Mouse (Mus musculus): ENCODE measurements around the gene Zbtb2. TPM values are rescaled to one million over a fixed set of nuclear protein-coding genes. Genes with fewer than 3 reads are reported as not detected.

Gene Zbtb2
- polyA plus RNA-seq, 1 experiment from 2014 or later: 21.8 TPM

GRCm38 (mm10) chr10:4425245-4425644 is 37.3 kb upstream of the Zbtb2 start:
- no peak overlapping the region for H3K4me2 ChIP-seq (ENCODE audit: low read depth, low read length, severe bottlenecking)
- no peaks in the 10 kb centered on the region for H3K4me1 ChIP-seq (replicated peaks; ENCODE audit: control insufficient read depth, insufficient read depth, low read length)
- no peaks in the 10 kb centered on the region for H3K27me3 ChIP-seq (ENCODE audit: control insufficient read depth, insufficient read depth, low read length)
- H3K9me3 ChIP-seq (ENCODE audit: control insufficient read depth, low read length): no peaks in the 10 kb centered on the region
- no peak overlapping the region for H3K4me3 ChIP-seq (ENCODE audit: low read depth, low read length)
- H3K36me3 ChIP-seq (ENCODE audit: control insufficient read depth, insufficient read depth, low read length): no peaks in the 10 kb centered on the region; the same call in 1 of the 2 replicates
- WGBS: 86% methylated on average over 8 of the region's 8 CpGs
- no peak for DNase-seq (ENCODE audit: low spot score)
- ATAC-seq (replicated peaks; ENCODE audit: low FRiP score): no peak
- H3K27ac ChIP-seq (ENCODE audit: low read depth, low read length): no peak overlapping the region
- no peak overlapping the region for H3K9ac ChIP-seq (ENCODE audit: low read length)

GRCm38 (mm10) chr10:4407191-4407590 is 19.3 kb upstream of the Zbtb2 start:
- no peaks in the 10 kb centered on the region for H3K27me3 ChIP-seq (ENCODE audit: control insufficient read depth, insufficient read depth, low read length)
- no peak overlapping the region for H3K4me3 ChIP-seq (ENCODE audit: low read depth, low read length)
- peaks cover 3% of the 10 kb centered on the region; the same call in 1 of the 2 replicates for H3K36me3 ChIP-seq (ENCODE audit: control insufficient read depth, insufficient read depth, low read length)
- no peak overlapping the region for H3K27ac ChIP-seq (ENCODE audit: low read depth, low read length)
- H3K9ac ChIP-seq (ENCODE audit: low read length): no peak overlapping the region
- WGBS: 90% methylated on average over 1 of the region's 1 CpGs
- no peaks in the 10 kb centered on the region for H3K4me1 ChIP-seq (replicated peaks; ENCODE audit: control insufficient read depth, insufficient read depth, low read length)
- DNase-seq (ENCODE audit: low spot score): no peak
- no peak overlapping the region for H3K4me2 ChIP-seq (ENCODE audit: low read depth, low read length, severe bottlenecking)
- ATAC-seq (replicated peaks; ENCODE audit: low FRiP score): no peak
- no peaks in the 10 kb centered on the region for H3K9me3 ChIP-seq (ENCODE audit: control insufficient read depth, low read length)

GRCm38 (mm10) chr10:4405511-4405910 is 17.6 kb upstream of the Zbtb2 start:
- H3K9me3 ChIP-seq (ENCODE audit: control insufficient read depth, low read length): no peaks in the 10 kb centered on the region
- no peaks in the 10 kb centered on the region for H3K27me3 ChIP-seq (ENCODE audit: control insufficient read depth, insufficient read depth, low read length)
- H3K36me3 ChIP-seq (ENCODE audit: control insufficient read depth, insufficient read depth, low read length): peaks cover 3% of the 10 kb centered on the region; the same call in 1 of the 2 replicates
- WGBS: 92% methylated on average over 5 of the region's 5 CpGs
- H3K4me2 ChIP-seq (ENCODE audit: low read depth, low read length, severe bottlenecking): no peak overlapping the region
- no peaks in the 10 kb centered on the region for H3K4me1 ChIP-seq (replicated peaks; ENCODE audit: control insufficient read depth, insufficient read depth, low read length)
- H3K4me3 ChIP-seq (ENCODE audit: low read depth, low read length): no peak overlapping the region
- DNase-seq (ENCODE audit: low spot score) (no peak), ATAC-seq (replicated peaks; ENCODE audit: low FRiP score) (no peak)
- no peak overlapping the region for H3K9ac ChIP-seq (ENCODE audit: low read length)
- H3K27ac ChIP-seq (ENCODE audit: low read depth, low read length): no peak overlapping the region

GRCm38 (mm10) chr10:4404895-4405491 is 17.1 kb upstream of the Zbtb2 start:
- Histone ChIP-seq H3K4me3 (ENCODE audit: low read depth, low read length) (no peak overlapping the region), H3K4me2 (ENCODE audit: low read depth, low read length, severe bottlenecking) (no peak overlapping the region), H3K36me3 (ENCODE audit: control insufficient read depth, insufficient read depth, low read length) (peaks cover 3% of the 10 kb centered on the region; the same call in 1 of the 2 replicates), H3K9ac (ENCODE audit: low read length) (no peak overlapping the region), H3K4me1 (replicated peaks; ENCODE audit: control insufficient read depth, insufficient read depth, low read length) (no peaks in the 10 kb centered on the region), H3K9me3 (ENCODE audit: control insufficient read depth, low read length) (no peaks in the 10 kb centered on the region), H3K27ac (ENCODE audit: low read depth, low read length) (no peak overlapping the region), H3K27me3 (ENCODE audit: control insufficient read depth, insufficient read depth, low read length) (no peaks in the 10 kb centered on the region)
- ATAC-seq (replicated peaks; ENCODE audit: low FRiP score) (peak; percentile 75), DNase-seq (ENCODE audit: low spot score) (no peak)
- WGBS: 67% methylated on average over 5 of the region's 5 CpGs

GRCm38 (mm10) chr10:4398058-4398457 is 10.2 kb upstream of the Zbtb2 start:
- no peaks in the 10 kb centered on the region for H3K27me3 ChIP-seq (ENCODE audit: control insufficient read depth, insufficient read depth, low read length)
- no peak overlapping the region for H3K27ac ChIP-seq (ENCODE audit: low read depth, low read length)
- no peaks in the 10 kb centered on the region for H3K4me1 ChIP-seq (replicated peaks; ENCODE audit: control insufficient read depth, insufficient read depth, low read length)
- H3K9me3 ChIP-seq (ENCODE audit: control insufficient read depth, low read length): no peaks in the 10 kb centered on the region
- no peak overlapping the region for H3K4me3 ChIP-seq (ENCODE audit: low read depth, low read length)
- H3K4me2 ChIP-seq (ENCODE audit: low read depth, low read length, severe bottlenecking): no peak overlapping the region
- no peak overlapping the region for H3K9ac ChIP-seq (ENCODE audit: low read length)
- DNase-seq (ENCODE audit: low spot score) (no peak), ATAC-seq (replicated peaks; ENCODE audit: low FRiP score) (no peak)
- H3K36me3 ChIP-seq (ENCODE audit: control insufficient read depth, insufficient read depth, low read length): no peaks in the 10 kb centered on the region
- 91% methylated on average over 5 of the region's 5 CpGs for WGBS

GRCm38 (mm10) chr10:4395321-4395720 is 7.4 kb upstream of the Zbtb2 start:
- Histone ChIP-seq H3K27ac (ENCODE audit: low read depth, low read length) (no peak overlapping the region), H3K4me2 (ENCODE audit: low read depth, low read length, severe bottlenecking) (no peak overlapping the region), H3K9me3 (ENCODE audit: control insufficient read depth, low read length) (no peaks in the 10 kb centered on the region), H3K4me3 (ENCODE audit: low read depth, low read length) (no peak overlapping the region), H3K4me1 (replicated peaks; ENCODE audit: control insufficient read depth, insufficient read depth, low read length) (no peaks in the 10 kb centered on the region), H3K9ac (ENCODE audit: low read length) (no peak overlapping the region), H3K27me3 (ENCODE audit: control insufficient read depth, insufficient read depth, low read length) (no peaks in the 10 kb centered on the region), H3K36me3 (ENCODE audit: control insufficient read depth, insufficient read depth, low read length) (no peaks in the 10 kb centered on the region)
- DNase-seq (ENCODE audit: low spot score) (no peak), ATAC-seq (replicated peaks; ENCODE audit: low FRiP score) (no peak)
- 93% methylated on average over 3 of the region's 3 CpGs for WGBS

GRCm38 (mm10) chr10:4391851-4392250 is 3.9 kb upstream of the Zbtb2 start:
- Histone ChIP-seq H3K36me3 (ENCODE audit: control insufficient read depth, insufficient read depth, low read length) (no peaks in the 10 kb centered on the region), H3K4me2 (ENCODE audit: low read depth, low read length, severe bottlenecking) (no peak overlapping the region), H3K4me1 (replicated peaks; ENCODE audit: control insufficient read depth, insufficient read depth, low read length) (peaks cover 13% of the 10 kb centered on the region), H3K9ac (ENCODE audit: low read length) (no peak overlapping the region), H3K4me3 (ENCODE audit: low read depth, low read length) (no peak overlapping the region), H3K9me3 (ENCODE audit: control insufficient read depth, low read length) (no peaks in the 10 kb centered on the region), H3K27me3 (ENCODE audit: control insufficient read depth, insufficient read depth, low read length) (no peaks in the 10 kb centered on the region), H3K27ac (ENCODE audit: low read depth, low read length) (no peak overlapping the region)
- ATAC-seq (replicated peaks; ENCODE audit: low FRiP score) (no peak), DNase-seq (ENCODE audit: low spot score) (no peak)
- 74% methylated on average over 6 of the region's 6 CpGs for WGBS

GRCm38 (mm10) chr10:4391076-4391475 is 3.2 kb upstream of the Zbtb2 start:
- no peak overlapping the region for H3K4me2 ChIP-seq (ENCODE audit: low read depth, low read length, severe bottlenecking)
- no peak overlapping the region for H3K9ac ChIP-seq (ENCODE audit: low read length)

GRCm38 (mm10) chr10:4390550-4390949 is 2.6 kb upstream of the Zbtb2 start:
- no peak for ATAC-seq (replicated peaks; ENCODE audit: low FRiP score)
- DNase-seq (ENCODE audit: low spot score): no peak
- H3K4me2 ChIP-seq (ENCODE audit: low read depth, low read length, severe bottlenecking): no peak overlapping the region
- no peak overlapping the region for H3K9ac ChIP-seq (ENCODE audit: low read length)
- H3K9me3 ChIP-seq (ENCODE audit: control insufficient read depth, low read length): no peaks in the 10 kb centered on the region
- H3K27ac ChIP-seq (ENCODE audit: low read depth, low read length): no peak overlapping the region
- no peaks in the 10 kb centered on the region for H3K36me3 ChIP-seq (ENCODE audit: control insufficient read depth, insufficient read depth, low read length)
- 81% methylated on average over 2 of the region's 2 CpGs for WGBS
- H3K4me3 ChIP-seq (ENCODE audit: low read depth, low read length): no peak overlapping the region
- peaks cover 13% of the 10 kb centered on the region for H3K4me1 ChIP-seq (replicated peaks; ENCODE audit: control insufficient read depth, insufficient read depth, low read length)
- H3K27me3 ChIP-seq (ENCODE audit: control insufficient read depth, insufficient read depth, low read length): no peaks in the 10 kb centered on the region

More at GRCm38 (mm10) chr10:4391076-4391475, 3.2 kb upstream of the Zbtb2 start:
- H3K9me3 ChIP-seq (ENCODE audit: control insufficient read depth, low read length): no peaks in the 10 kb centered on the region
- no peaks in the 10 kb centered on the region for H3K27me3 ChIP-seq (ENCODE audit: control insufficient read depth, insufficient read depth, low read length)
- no peak overlapping the region for H3K4me3 ChIP-seq (ENCODE audit: low read depth, low read length)
- H3K36me3 ChIP-seq (ENCODE audit: control insufficient read depth, insufficient read depth, low read length): no peaks in the 10 kb centered on the region
- WGBS: 75% methylated on average over 5 of the region's 5 CpGs
- DNase-seq (ENCODE audit: low spot score) (no peak), ATAC-seq (replicated peaks; ENCODE audit: low FRiP score) (no peak)
- H3K4me1 ChIP-seq (replicated peaks; ENCODE audit: control insufficient read depth, insufficient read depth, low read length): peaks cover 13% of the 10 kb centered on the region
- H3K27ac ChIP-seq (ENCODE audit: low read depth, low read length): no peak overlapping the region
